Mouse (Mus musculus) ES-Bruce4 (cell line): Measurements from ENCODE around the gene Dpy19l1. TPM values are rescaled to one million over a fixed set of nuclear protein-coding genes. Genes with fewer than 3 reads are reported as not detected.

ENCODE experiments used
- H3K27ac ChIP-seq: 2 replicates; pipeline ENCODE4 v1.5.1; 2012; ENCODE audit warnings: low read length, inconsistent platforms; ENCODE audit not compliant: insufficient read depth
- H3K27me3 ChIP-seq: 2 replicates; pipeline ENCODE4 v1.6.1; 2012; ENCODE audit warnings: mild to moderate bottlenecking, low read length, inconsistent platforms; ENCODE audit not compliant: control insufficient read depth, poor library complexity, insufficient read depth, severe bottlenecking
- H3K36me3 ChIP-seq: 2 replicates; pipeline ENCODE4 v1.6.1; 2012; ENCODE audit warnings: inconsistent platforms, mild to moderate bottlenecking, low read length, moderate library complexity; ENCODE audit not compliant: control insufficient read depth, poor library complexity, insufficient read depth, severe bottlenecking
- H3K4me1 ChIP-seq: one replicate; pipeline ENCODE4 v1.8.1; 2011; ENCODE audit warnings: low read length; ENCODE audit not compliant: control insufficient read depth, insufficient read depth
- H3K4me3 ChIP-seq: 2 replicates; pipeline ENCODE4 v1.5.1; 2011; ENCODE audit warnings: low read depth, mild to moderate bottlenecking, low read length
- H3K9ac ChIP-seq: 2 replicates; pipeline ENCODE4 v1.6.1; 2012; ENCODE audit warnings: low read depth, mild to moderate bottlenecking, inconsistent platforms; ENCODE audit not compliant: poor library complexity, severe bottlenecking
- H3K9me3 ChIP-seq: replicated peaks from 2 replicates; pipeline ENCODE4 v1.6.1; 2012; ENCODE audit warnings: mild to moderate bottlenecking, low read length, inconsistent platforms; ENCODE audit not compliant: control insufficient read depth, poor library complexity, insufficient read depth, severe bottlenecking
- CTCF ChIP-seq: IDR thresholded peaks from one replicate; pipeline ENCODE4 v1.8.1; 2011; ENCODE audit warnings: low read depth, low read length
- EP300 ChIP-seq: IDR thresholded peaks from 2 replicates; pipeline ENCODE4 v1.6.1; 2011; ENCODE audit warnings: low read depth, low read length; ENCODE audit not compliant: insufficient read depth
- POLR2A ChIP-seq: IDR thresholded peaks from one replicate; pipeline ENCODE4 v1.8.1; 2011; ENCODE audit warnings: low read length; ENCODE audit not compliant: insufficient read depth
- polyA plus RNA-seq: library from polyadenylated mRNA; stranded (reverse); fragments of >200 nt; gene quantifications from 2 replicates; pipeline ENCODE4 v1.2.4, GENCODE M21; 2011; ENCODE audit warnings: low read depth; ENCODE audit not compliant: missing spikeins, insufficient read depth, insufficient read length

The Dpy19l1 gene
- polyA plus RNA-seq, 1 experiment, result 39.7 TPM

- H3K9ac ChIP-seq, result no peak overlapping the region
- H3K4me1 ChIP-seq, result no peaks in the 10 kb centered on the region
- H3K27ac ChIP-seq, result no peak overlapping the region
- no peaks in the 10 kb centered on the region for H3K9me3 ChIP-seq
- H3K4me3 ChIP-seq, result no peak overlapping the region
- TF ChIP-seq EP300 (no peak), CTCF (no peak), POLR2A (no peak)
- H3K36me3 ChIP-seq, result peaks cover 4% of the 10 kb centered on the region
- no peaks in the 10 kb centered on the region for H3K27me3 ChIP-seq
Observed at GRCm38 (mm10) chr9:24429721-24430120, 73.2 kb downstream of the Dpy19l1 start.

DNA sequence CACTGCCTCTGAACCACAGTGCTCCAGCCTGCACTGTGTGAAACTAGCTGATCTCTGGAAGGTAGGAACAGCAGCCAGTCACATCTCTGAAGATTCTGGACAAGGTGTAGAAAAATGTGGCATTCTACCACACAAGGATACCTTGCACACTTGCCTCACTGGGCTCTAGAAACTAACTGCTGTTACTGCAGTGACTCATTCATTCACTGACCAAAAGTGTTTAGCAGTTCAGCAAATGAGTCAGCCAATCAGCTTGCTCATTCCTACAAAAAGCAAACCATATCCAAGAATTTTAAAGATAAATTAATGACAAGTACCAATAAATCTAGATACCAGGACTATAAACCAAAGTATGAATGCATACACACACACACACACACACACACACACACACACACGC, 77.3 kb downstream of the Dpy19l1 start:
- Histone ChIP-seq H3K4me1 (no peaks in the 10 kb centered on the region), H3K4me3 (no peak overlapping the region), H3K27me3 (no peaks in the 10 kb centered on the region), H3K27ac (no peak overlapping the region), H3K9ac (no peak overlapping the region), H3K36me3 (0 out of 2 replicates have a peak, but pooled peaks cover 2% of the 10 kb centered on the region), H3K9me3 (no peaks in the 10 kb centered on the region)
- TF ChIP-seq POLR2A, result no peak
- TF ChIP-seq EP300, result no peak
- TF ChIP-seq CTCF, result no peak

DNA sequence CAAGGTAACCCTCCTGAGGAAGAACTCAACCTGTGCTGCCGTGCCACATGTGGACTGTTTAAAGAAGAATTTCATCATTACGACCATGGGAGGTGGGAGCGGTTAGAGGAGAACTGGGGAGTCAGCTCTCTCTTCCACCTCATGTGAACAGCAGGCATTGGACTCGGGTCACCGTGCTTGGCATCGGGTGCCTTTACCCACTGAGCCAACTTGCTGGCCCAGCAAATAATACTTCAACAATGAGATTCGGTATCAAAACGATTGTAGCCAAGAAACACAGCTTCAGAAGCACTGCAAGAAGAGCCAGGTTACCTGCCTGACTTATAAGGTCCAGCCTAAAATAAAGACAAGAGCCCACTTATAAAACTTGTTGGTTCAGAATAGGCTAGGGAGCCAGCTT, 79.7 kb downstream of the Dpy19l1 start:
- Histone ChIP-seq H3K9me3 (peaks cover 2% of the 10 kb centered on the region; the same call in 1 of the 2 replicates), H3K36me3 (peaks cover 8% of the 10 kb centered on the region; the same call in 1 of the 2 replicates), H3K9ac (no peak overlapping the region), H3K27me3 (no peaks in the 10 kb centered on the region), H3K27ac (no peak overlapping the region), H3K4me3 (no peak overlapping the region), H3K4me1 (no peaks in the 10 kb centered on the region)
- no peak for TF ChIP-seq CTCF
- TF ChIP-seq POLR2A, result no peak
- no peak for TF ChIP-seq EP300

- Histone ChIP-seq H3K27ac (no peak overlapping the region), H3K9ac (no peak overlapping the region), H3K4me3 (no peak overlapping the region), H3K36me3 (peaks cover 6% of the 10 kb centered on the region; the same call in 1 of the 2 replicates), H3K4me1 (no peaks in the 10 kb centered on the region), H3K27me3 (no peaks in the 10 kb centered on the region), H3K9me3 (peaks cover 2% of the 10 kb centered on the region; the same call in 1 of the 2 replicates)
- TF ChIP-seq EP300 (no peak), POLR2A (no peak), CTCF (no peak)
Observed at GRCm38 (mm10) chr9:24421888-24422287, 81.1 kb downstream of the Dpy19l1 start.

DNA sequence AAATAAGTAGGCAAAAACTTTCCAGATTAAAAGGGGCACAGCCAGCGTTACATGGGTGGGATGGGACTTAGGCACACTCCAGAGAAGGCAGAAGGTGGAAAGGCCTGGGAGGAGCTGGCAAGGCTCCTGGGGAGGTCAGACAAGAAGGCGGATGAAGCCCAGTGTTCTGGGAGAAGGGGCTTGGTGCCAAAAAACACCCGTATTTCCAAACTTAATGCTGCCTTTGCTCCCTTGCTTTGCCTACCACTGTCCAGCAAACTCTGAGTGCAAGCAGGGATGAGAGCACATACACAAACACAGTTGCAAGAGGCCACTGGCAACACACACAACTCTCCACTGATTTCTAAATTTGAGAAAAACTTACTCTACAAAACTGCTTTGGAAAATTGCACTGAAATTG, 81.7 kb downstream of the Dpy19l1 start:
- Histone ChIP-seq H3K4me3 (no peak overlapping the region), H3K9me3 (peaks cover 2% of the 10 kb centered on the region; the same call in 1 of the 2 replicates), H3K4me1 (no peaks in the 10 kb centered on the region), H3K27me3 (no peaks in the 10 kb centered on the region), H3K36me3 (peaks cover 6% of the 10 kb centered on the region; the same call in 1 of the 2 replicates), H3K27ac (no peak overlapping the region), H3K9ac (no peak overlapping the region)
- TF ChIP-seq EP300 (no peak), POLR2A (no peak), CTCF (no peak)

GRCm38 (mm10) chr9:24420144-24420543, 82.8 kb downstream of the Dpy19l1 start:
- H3K36me3 ChIP-seq, result peaks cover 6% of the 10 kb centered on the region; the same call in 1 of the 2 replicates
- TF ChIP-seq EP300, result no peak
- no peak for TF ChIP-seq POLR2A
- TF ChIP-seq CTCF, result no peak
- peaks cover 2% of the 10 kb centered on the region; the same call in 1 of the 2 replicates for H3K9me3 ChIP-seq
- no peaks in the 10 kb centered on the region for H3K4me1 ChIP-seq
- no peak overlapping the region for H3K9ac ChIP-seq
- H3K27me3 ChIP-seq, result no peaks in the 10 kb centered on the region
- H3K27ac ChIP-seq, result no peak overlapping the region
- no peak overlapping the region for H3K4me3 ChIP-seq
